Mouse (Mus musculus) neutrophil, adult 5-6 weeks (primary cell): ENCODE measurements at regions not wholly inside any gene's neighbourhood (a gene's known extent, or its start where the extent isn't known, plus 50 kb on each side); places are given as distances from the start of the nearest gene placed in this dataset.

ENCODE experiments used
- ATAC-seq: fragments of 151-379, 151-347 bp; 2 replicates; pipeline ENCODE4 v1.8.0; 2017; ENCODE audit warnings: mild to moderate bottlenecking, moderate TSS enrichment; ENCODE audit not compliant: insufficient number of reproducible peaks, poor library complexity, low FRiP score, severe bottlenecking; ENCODE audit errors: extremely low read depth

GRCm38 (mm10) chr4:105318421-105318820 is 161.3 kb downstream of the Plpp3 start:
- no peak for ATAC-seq

GRCm38 (mm10) chr4:105323446-105323845 is 166.3 kb downstream of the Plpp3 start:
- no peak for ATAC-seq

- no peak for ATAC-seq
These were observed 169.8 kb downstream of the Plpp3 start for GRCm38 (mm10) chr4:105326989-105327388.

GRCm38 (mm10) chr4:105327711-105328471 is 170.7 kb downstream of the Plpp3 start:
- no peak for ATAC-seq

GRCm38 (mm10) chr4:105328776-105329175 is 171.6 kb downstream of the Plpp3 start:
- no peak for ATAC-seq

GRCm38 (mm10) chr4:105332081-105332480 is 174.9 kb downstream of the Plpp3 start:
- no peak for ATAC-seq

GRCm38 (mm10) chr4:105335872-105336271 is 178.7 kb downstream of the Plpp3 start:
- ATAC-seq = no peak

- ATAC-seq = no peak
These were observed 179.4 kb downstream of the Plpp3 start for GRCm38 (mm10) chr4:105336557-105336956.

- ATAC-seq = no peak
These were observed 181.0 kb downstream of the Plpp3 start for GRCm38 (mm10) chr4:105338131-105338530.

GRCm38 (mm10) chr4:105338861-105339260 is 181.7 kb downstream of the Plpp3 start:
- ATAC-seq = no peak

- no peak for ATAC-seq
These were observed 184.1 kb downstream of the Plpp3 start for GRCm38 (mm10) chr4:105341274-105341673.

GRCm38 (mm10) chr4:105346846-105347245 is 189.7 kb downstream of the Plpp3 start:
- ATAC-seq = no peak

GRCm38 (mm10) chr4:105347911-105348310 is 190.8 kb downstream of the Plpp3 start:
- no peak for ATAC-seq

GRCm38 (mm10) chr4:105349316-105350207 is 192.4 kb downstream of the Plpp3 start:
- no peak for ATAC-seq

- ATAC-seq = no peak
These were observed 195.2 kb downstream of the Plpp3 start for GRCm38 (mm10) chr4:105352342-105352741.

GRCm38 (mm10) chr4:105352953-105353352 is 195.8 kb downstream of the Plpp3 start:
- ATAC-seq = no peak

GRCm38 (mm10) chr4:105354097-105354496 is 196.9 kb downstream of the Plpp3 start:
- ATAC-seq = no peak

- no peak for ATAC-seq
These were observed 199.5 kb downstream of the Plpp3 start for GRCm38 (mm10) chr4:105356616-105357015.

GRCm38 (mm10) chr4:105358725-105359124 is 201.6 kb downstream of the Plpp3 start:
- ATAC-seq = no peak

- no peak for ATAC-seq
These were observed 207.3 kb downstream of the Plpp3 start for GRCm38 (mm10) chr4:105364496-105364895.
